20 mouse cellular contexts compared by ENCODE assay signal in the genomic region with DNA sequence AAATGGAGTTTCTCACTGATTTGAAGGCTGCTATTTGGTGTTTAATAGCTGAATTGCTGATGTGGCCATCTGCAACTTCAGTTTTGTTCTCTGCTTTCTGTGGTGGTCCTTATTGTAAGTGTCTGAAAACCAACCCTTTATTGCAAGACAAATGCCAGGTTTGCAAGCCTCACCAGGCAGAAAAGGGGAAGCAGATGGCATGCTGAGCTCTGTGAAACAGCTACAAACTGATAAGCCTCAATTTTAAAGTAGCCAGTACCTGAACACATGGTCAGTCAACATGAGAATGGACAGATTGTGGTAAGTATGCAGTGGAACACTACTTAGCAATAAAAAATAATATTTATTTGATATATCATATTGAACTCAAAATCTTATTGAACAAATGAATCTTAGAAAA. TPM values are rescaled to one million over a fixed set of nuclear protein-coding genes. Genes with fewer than 3 reads are reported as not detected.
A peak's percentile ranks its signal among the peaks of the same experiment; 100 is the strongest.
DNase-seq lines count a peak whose midpoint lies in the region; ATAC-seq and TF ChIP-seq lines count a peak whose summit lies in the region.
"Had no signal": no experiment of that assay in that cellular context is flagged by ENCODE, and none has a peak within 500 bp of the region (broad histone marks: within the 10 kb centered on the region; RNA-seq: fewer than 3 reads in every experiment).

No protein-coding gene starts in this region.

- no peak for TF ChIP-seq POLR2A in cortical plate, adult 2 months (IDR thresholded peaks at IDR 0.05; ENCODE audit: extremely low read depth, insufficient read depth, low read length)

- H3K27me3 ChIP-seq in forebrain, embryonic 14.5 days (replicated peaks; ENCODE audit: control insufficient read depth, insufficient read depth, low read length): no peaks in the 10 kb centered on the region
- H3K27me3 ChIP-seq in forebrain, embryonic 12.5 days: no peaks in the 10 kb centered on the region
- H3K27me3 ChIP-seq in neural tube, embryonic 15.5 days (replicated peaks): no peaks in the 10 kb centered on the region
- H3K27me3 ChIP-seq in kidney, embryonic 14.5 days (ENCODE audit: control insufficient read depth, insufficient read depth, low read length): no peaks in the 10 kb centered on the region
- H3K27me3 ChIP-seq: CH12.LX; embryonic facial prominence, embryonic 13.5 days; hindbrain, embryonic 12.5 days had no signal

- H3K27ac ChIP-seq in forebrain, embryonic 14.5 days (ENCODE audit: low read depth, low read length): no peak overlapping the region
- no peak overlapping the region for H3K27ac ChIP-seq in forebrain, embryonic 12.5 days
- 0 out of 2 replicates have a peak overlapping the region, but pooled peaks have one; percentile 33 for H3K27ac ChIP-seq in neural tube, embryonic 15.5 days (replicated peaks)
- H3K27ac ChIP-seq in cortical plate, adult 2 months (ENCODE audit: insufficient read depth, low read length): peak overlapping the region; percentile 66; the same call in 1 of the 2 replicates
- H3K27ac ChIP-seq in kidney, embryonic 14.5 days (ENCODE audit: low read depth, low read length): no peak overlapping the region
- H3K27ac ChIP-seq: embryonic facial prominence, embryonic 13.5 days; heart, embryonic 10.5 days; hindbrain, embryonic 12.5 days; hindbrain, postnatal 0 days had no signal

- no peak overlapping the region for H3K9ac ChIP-seq in forebrain, embryonic 14.5 days (ENCODE audit: low read length)
- no peak overlapping the region for H3K9ac ChIP-seq in forebrain, embryonic 12.5 days
- no peak overlapping the region for H3K9ac ChIP-seq in neural tube, embryonic 15.5 days (replicated peaks)
- H3K9ac ChIP-seq in kidney, embryonic 14.5 days (ENCODE audit: low read depth, low read length): no peak overlapping the region
- H3K9ac ChIP-seq: embryonic facial prominence, embryonic 13.5 days; hindbrain, embryonic 12.5 days had no signal

- H3K36me3 ChIP-seq in forebrain, embryonic 14.5 days (ENCODE audit: control insufficient read depth, insufficient read depth, low read length): no peaks in the 10 kb centered on the region
- no peaks in the 10 kb centered on the region for H3K36me3 ChIP-seq in forebrain, embryonic 12.5 days (replicated peaks)
- H3K36me3 ChIP-seq in neural tube, embryonic 15.5 days: no peaks in the 10 kb centered on the region
- H3K36me3 ChIP-seq in kidney, embryonic 14.5 days (ENCODE audit: control insufficient read depth, insufficient read depth, low read length): no peaks in the 10 kb centered on the region
- H3K36me3 ChIP-seq: embryonic facial prominence, embryonic 13.5 days; heart, embryonic 10.5 days; hindbrain, embryonic 12.5 days had no signal

- H3K9me3 ChIP-seq in forebrain, embryonic 14.5 days (replicated peaks; ENCODE audit: control insufficient read depth, low read length): no peaks in the 10 kb centered on the region
- no peaks in the 10 kb centered on the region for H3K9me3 ChIP-seq in forebrain, embryonic 12.5 days
- H3K9me3 ChIP-seq in neural tube, embryonic 15.5 days (replicated peaks): no peaks in the 10 kb centered on the region
- no peaks in the 10 kb centered on the region for H3K9me3 ChIP-seq in kidney, embryonic 14.5 days (ENCODE audit: control insufficient read depth, low read length)
- H3K9me3 ChIP-seq: embryonic facial prominence, embryonic 13.5 days; heart, embryonic 10.5 days; hindbrain, embryonic 12.5 days had no signal

- no peaks in the 10 kb centered on the region for H3K4me1 ChIP-seq in forebrain, embryonic 14.5 days (ENCODE audit: control insufficient read depth, insufficient read depth, low read length)
- peaks cover 7% of the 10 kb centered on the region; the same call in 1 of the 2 replicates for H3K4me1 ChIP-seq in forebrain, embryonic 12.5 days
- H3K4me1 ChIP-seq in neural tube, embryonic 15.5 days: no peaks in the 10 kb centered on the region
- peaks cover 2% of the 10 kb centered on the region for H3K4me1 ChIP-seq in cortical plate, adult 2 months (ENCODE audit: control insufficient read depth, insufficient read depth, low read length)
- no peaks in the 10 kb centered on the region for H3K4me1 ChIP-seq in kidney, embryonic 14.5 days (ENCODE audit: control insufficient read depth, insufficient read depth, low read length)
- H3K4me1 ChIP-seq: embryonic facial prominence, embryonic 13.5 days; heart, embryonic 10.5 days; hindbrain, embryonic 12.5 days had no signal

- no peak for ATAC-seq in forebrain, embryonic 14.5 days
- no peak for ATAC-seq in forebrain, embryonic 12.5 days (ENCODE audit: low FRiP score)
- no peak for ATAC-seq in neural tube, embryonic 15.5 days (ENCODE audit: low FRiP score)
- ATAC-seq in kidney, embryonic 14.5 days (ENCODE audit: low FRiP score, low TSS enrichment): no peak
- ATAC-seq: hindbrain, postnatal 0 days had no signal

- no peak overlapping the region for H3K4me3 ChIP-seq in forebrain, embryonic 14.5 days (ENCODE audit: low read depth, low read length)
- H3K4me3 ChIP-seq in forebrain, embryonic 12.5 days (replicated peaks): no peak overlapping the region
- no peak overlapping the region for H3K4me3 ChIP-seq in neural tube, embryonic 15.5 days (replicated peaks)
- no peak overlapping the region for H3K4me3 ChIP-seq in cortical plate, adult 2 months (ENCODE audit: insufficient read depth, low read length)
- no peak overlapping the region for H3K4me3 ChIP-seq in kidney, embryonic 14.5 days (ENCODE audit: low read length)
- H3K4me3 ChIP-seq: embryonic facial prominence, embryonic 13.5 days; heart, embryonic 10.5 days; hindbrain, embryonic 12.5 days had no signal

- peak; percentile 30 for DNase-seq in forebrain, embryonic 14.5 days (ENCODE audit: low spot score)
- DNase-seq in neural tube, embryonic 10.5 days (ENCODE audit: extremely low spot score, low spot score): no peak
- DNase-seq: adrenal gland, postnatal 10 days; cerebellum, adult 11 months; cerebellum, adult 9-10 months; cerebellum, postnatal 25 days; gastrocnemius, postnatal 10 days; heart, adult 18-20 months; heart, postnatal 10 days; heart, postnatal 4 days; kidney, adult 11 months had no signal

- TF ChIP-seq CTCF in cortical plate, adult 2 months (IDR thresholded peaks at IDR 0.05; ENCODE audit: extremely low read depth, insufficient read depth, low read length): no peak

- no peak overlapping the region for H3K4me2 ChIP-seq in forebrain, embryonic 14.5 days (ENCODE audit: low read length)
- no peak overlapping the region for H3K4me2 ChIP-seq in forebrain, embryonic 12.5 days
- no peak overlapping the region for H3K4me2 ChIP-seq in neural tube, embryonic 15.5 days
- H3K4me2 ChIP-seq in kidney, embryonic 14.5 days (replicated peaks; ENCODE audit: low read depth, low read length): no peak overlapping the region
- H3K4me2 ChIP-seq: embryonic facial prominence, embryonic 13.5 days; hindbrain, embryonic 12.5 days had no signal

RNA-seq across cellular contexts. Expression of a gene that starts 32.0 kb away (rescaled TPM):
- polyA plus RNA-seq in forebrain, embryonic 14.5 days (2014; fragmentation: Nextera tagmentation; extraction: Ambion mirVana): 10.3 and 10.8 TPM in 2 replicates
- 16.0 and 16.5 TPM in 2 replicates for polyA plus RNA-seq in forebrain, embryonic 12.5 days (2016; fragmentation: Nextera tagmentation; extraction: Ambion mirVana)
- 17.6 and 17.9 TPM in 2 replicates for polyA plus RNA-seq in neural tube, embryonic 15.5 days (2015; fragmentation: Nextera tagmentation; extraction: Ambion mirVana)
- polyA plus RNA-seq in cortical plate, adult 2 months (2012; rRNA removed): 19.8 and 22.3 TPM in 2 replicates
- 7.0 and 10.2 TPM in 2 replicates for polyA plus RNA-seq in kidney, embryonic 14.5 days (2014; fragmentation: Nextera tagmentation; extraction: Ambion mirVana)

RNA-seq across cellular contexts. Expression of a gene that starts 39.6 kb away (rescaled TPM):
- polyA plus RNA-seq in forebrain, embryonic 14.5 days (2014; fragmentation: Nextera tagmentation; extraction: Ambion mirVana): 0.08 TPM in 1 of 2 replicates, not detected in the other
- polyA plus RNA-seq in forebrain, embryonic 12.5 days (2016; fragmentation: Nextera tagmentation; extraction: Ambion mirVana): 0.27 and 0.28 TPM in 2 replicates
- 0.72 and 1.6 TPM in 2 replicates for polyA plus RNA-seq in neural tube, embryonic 15.5 days (2015; fragmentation: Nextera tagmentation; extraction: Ambion mirVana)
- 1.1 and 1.3 TPM in 2 replicates for polyA plus RNA-seq in cortical plate, adult 2 months (2012; rRNA removed)
- polyA plus RNA-seq in kidney, embryonic 14.5 days (2014; fragmentation: Nextera tagmentation; extraction: Ambion mirVana): 1.1 and 1.9 TPM in 2 replicates

Comparison
In these comparisons a context has a peak if more than half of its experiments do, and no peak if none do; other contexts are left out.
1. H3K27ac ChIP-seq: peak in neural tube, embryonic 15.5 days (single experiment) and cortical plate, adult 2 months (single experiment); none in forebrain, embryonic 14.5 days (single experiment), forebrain, embryonic 12.5 days (single experiment) and kidney, embryonic 14.5 days (single experiment).